Mouse (Mus musculus) cerebellum, adult 2 months (tissue): ENCODE data around the gene Heatr1. TPM values are rescaled to one million over a fixed set of nuclear protein-coding genes. Genes with fewer than 3 reads are reported as not detected.

Experiments used
- DNase-seq, 2 experiments: peaks; one replicate each; pipeline ENCODE4 v3.0.0; 2021
- H3K27ac ChIP-seq: fragments of 200-500 bp; 2 replicates; pipeline ENCODE4 v1.5.1; 2012; ENCODE audit warnings: low read length, control low read depth, inconsistent platforms; ENCODE audit not compliant: insufficient read depth
- H3K27me3 ChIP-seq: fragments of 200-500 bp; 2 replicates; pipeline ENCODE4 v1.6.1; 2012; ENCODE audit warnings: inconsistent platforms, mild to moderate bottlenecking, low read length, moderate library complexity; ENCODE audit not compliant: control insufficient read depth, insufficient read depth
- H3K4me1 ChIP-seq: fragments of 200-500 bp; 2 replicates; pipeline ENCODE4 v1.6.1; 2011; ENCODE audit warnings: low read length; ENCODE audit not compliant: control insufficient read depth, insufficient read depth
- H3K4me3 ChIP-seq: fragments of 200-500 bp; replicated peaks from 2 replicates; pipeline ENCODE3; 2011; ENCODE audit warnings: mild to moderate bottlenecking, low read depth, low read length, control low read depth; ENCODE audit not compliant: insufficient read depth
- CTCF ChIP-seq: fragments of 200-500 bp; IDR thresholded peaks from 2 replicates; pipeline ENCODE4 v1.5.1; 2011; ENCODE audit warnings: low read depth, mild to moderate bottlenecking, control low read depth, low read length, moderate library complexity, borderline replicate concordance; ENCODE audit not compliant: insufficient read depth
- POLR2A ChIP-seq: fragments of 200-500 bp; IDR thresholded peaks from 2 replicates; pipeline ENCODE4 v1.6.1; 2011; ENCODE audit warnings: low read length, control low read depth, borderline replicate concordance; ENCODE audit not compliant: insufficient read depth
- WGBS: fragments of 180-500 bp; shearing (Covaris S2); methylation state at CpG from one replicate; pipeline ENCODE4 v1.1.7; 2018; 5-methylcytosine and 5-hydroxymethylcytosine counted together
- polyA plus RNA-seq: library from polyadenylated mRNA; depleted of rRNA; stranded (reverse); fragments of >200 nt; gene quantifications from 2 replicates; pipeline ENCODE4 v1.2.3, GENCODE M21; 2012; rRNA removed

Gene Heatr1
- polyA plus RNA-seq, 1 experiment = 19.2 TPM

GRCm38 (mm10) chr13:12475239-12475638 is 80.4 kb downstream of the Heatr1 start:
- WGBS = 93% methylated on average over 6 of the region's 6 CpGs
- no peak for TF ChIP-seq POLR2A
- no peak for TF ChIP-seq CTCF
- H3K27me3 ChIP-seq = no peaks in the 10 kb centered on the region

GRCm38 (mm10) chr13:12476886-12477285 is 82.1 kb downstream of the Heatr1 start:
- WGBS = 81% methylated on average over 4 of the region's 4 CpGs
- H3K4me3 ChIP-seq = no peak overlapping the region
- no peaks in the 10 kb centered on the region for H3K27me3 ChIP-seq
- no peak for DNase-seq
- H3K4me1 ChIP-seq = no peaks in the 10 kb centered on the region
- H3K27ac ChIP-seq = no peak overlapping the region
- TF ChIP-seq POLR2A (no peak), CTCF (no peak)

More at GRCm38 (mm10) chr13:12475239-12475638, 80.4 kb downstream of the Heatr1 start:
- Histone ChIP-seq H3K4me3 (no peak overlapping the region), H3K27ac (no peak overlapping the region), H3K4me1 (no peaks in the 10 kb centered on the region)
- DNase-seq = no peak

GRCm38 (mm10) chr13:12478301-12478700 is 83.5 kb downstream of the Heatr1 start:
- TF ChIP-seq CTCF (no peak), POLR2A (no peak)
- 61% methylated on average over 15 of the region's 15 CpGs for WGBS
- no peak overlapping the region for H3K4me3 ChIP-seq
- H3K4me1 ChIP-seq = no peaks in the 10 kb centered on the region
- H3K27me3 ChIP-seq = no peaks in the 10 kb centered on the region
- no peak overlapping the region for H3K27ac ChIP-seq
- DNase-seq = no peak

GRCm38 (mm10) chr13:12479802-12480201 is 85.0 kb downstream of the Heatr1 start:
- TF ChIP-seq POLR2A = no peak
- no peak for TF ChIP-seq CTCF
- Histone ChIP-seq H3K27me3 (no peaks in the 10 kb centered on the region), H3K4me1 (no peaks in the 10 kb centered on the region), H3K27ac (no peak overlapping the region), H3K4me3 (no peak overlapping the region)
- no peak for DNase-seq
- WGBS = 66% methylated on average over 6 of the region's 6 CpGs

- no peak for TF ChIP-seq CTCF
- 55% methylated on average over 2 of the region's 2 CpGs for WGBS
- no peak for DNase-seq
Measured at GRCm38 (mm10) chr13:12485197-12485596, 90.4 kb downstream of the Heatr1 start.

GRCm38 (mm10) chr13:12485640-12486039 is 90.8 kb downstream of the Heatr1 start:
- Histone ChIP-seq H3K27ac (no peak overlapping the region), H3K27me3 (no peaks in the 10 kb centered on the region), H3K4me1 (no peaks in the 10 kb centered on the region), H3K4me3 (no peak overlapping the region)
- TF ChIP-seq POLR2A (no peak), CTCF (no peak)
- 76% methylated on average over 7 of the region's 7 CpGs for WGBS
- DNase-seq = no peak

More at GRCm38 (mm10) chr13:12485197-12485596, 90.4 kb downstream of the Heatr1 start:
- no peak overlapping the region for H3K27ac ChIP-seq
- H3K27me3 ChIP-seq = no peaks in the 10 kb centered on the region
- H3K4me1 ChIP-seq = no peaks in the 10 kb centered on the region
- H3K4me3 ChIP-seq = no peak overlapping the region

Other genes with a start within 250 kb of the Heatr1 start
- gene Mtr, start 136.9 kb upstream of the Heatr1 start, polyA plus RNA-seq = 8.4 and 10.0 TPM in 2 replicates
- 1.8 and 3.9 TPM in 2 replicates for gene Actn2, start 54.3 kb upstream of the Heatr1 start, polyA plus RNA-seq
- 60.3 and 60.5 TPM in 2 replicates for gene Lgals8, start 69.9 kb downstream of the Heatr1 start, polyA plus RNA-seq
- gene Edaradd, start 125.4 kb downstream of the Heatr1 start, polyA plus RNA-seq = 0.02 TPM in 1 of 2 replicates, not detected in the other
- 11.1 and 11.3 TPM in 2 replicates for gene Ero1lb, start 170.8 kb downstream of the Heatr1 start, polyA plus RNA-seq